Mouse (Mus musculus): ENCODE results near the gene Gm10842. TPM values are rescaled to one million over a fixed set of nuclear protein-coding genes. Genes with fewer than 3 reads are reported as not detected.

Gm10842 gene
- total RNA-seq, 2 experiments from 2014 or later, result not detected

Other genes starting within 250 kb of the Gm10842 start
- not detected for gene Efcab3, start 83.3 kb upstream of the Gm10842 start, total RNA-seq (2021)
- 10 to 100 TPM; 11.7 to 12.6 TPM for gene Mettl2, start 20.5 kb upstream of the Gm10842 start, total RNA-seq (2021)
- 10 to 100 TPM; 39.6 to 48.6 TPM for gene Tlk2, start 31.9 kb downstream of the Gm10842 start, total RNA-seq (2021)
- 10 to 100 TPM; 42.2 to 70.8 TPM for gene Mrc2, start 145.8 kb downstream of the Gm10842 start, total RNA-seq (2021)

Data from gastrocnemius, postnatal 10 days (tissue).